Mouse (Mus musculus) c-Kit-negative CD71-positive TER-119-positive erythroid progenitor cells, embryonic 14.5 days (primary cell): ENCODE measurements around the gene Ddx59.

Experiments
- DNase-seq: peaks from one replicate; pipeline ENCODE4 v3.0.0-alpha.2; 2013; ENCODE audit warnings: low read depth, low spot score

Ddx59 gene

DNA sequence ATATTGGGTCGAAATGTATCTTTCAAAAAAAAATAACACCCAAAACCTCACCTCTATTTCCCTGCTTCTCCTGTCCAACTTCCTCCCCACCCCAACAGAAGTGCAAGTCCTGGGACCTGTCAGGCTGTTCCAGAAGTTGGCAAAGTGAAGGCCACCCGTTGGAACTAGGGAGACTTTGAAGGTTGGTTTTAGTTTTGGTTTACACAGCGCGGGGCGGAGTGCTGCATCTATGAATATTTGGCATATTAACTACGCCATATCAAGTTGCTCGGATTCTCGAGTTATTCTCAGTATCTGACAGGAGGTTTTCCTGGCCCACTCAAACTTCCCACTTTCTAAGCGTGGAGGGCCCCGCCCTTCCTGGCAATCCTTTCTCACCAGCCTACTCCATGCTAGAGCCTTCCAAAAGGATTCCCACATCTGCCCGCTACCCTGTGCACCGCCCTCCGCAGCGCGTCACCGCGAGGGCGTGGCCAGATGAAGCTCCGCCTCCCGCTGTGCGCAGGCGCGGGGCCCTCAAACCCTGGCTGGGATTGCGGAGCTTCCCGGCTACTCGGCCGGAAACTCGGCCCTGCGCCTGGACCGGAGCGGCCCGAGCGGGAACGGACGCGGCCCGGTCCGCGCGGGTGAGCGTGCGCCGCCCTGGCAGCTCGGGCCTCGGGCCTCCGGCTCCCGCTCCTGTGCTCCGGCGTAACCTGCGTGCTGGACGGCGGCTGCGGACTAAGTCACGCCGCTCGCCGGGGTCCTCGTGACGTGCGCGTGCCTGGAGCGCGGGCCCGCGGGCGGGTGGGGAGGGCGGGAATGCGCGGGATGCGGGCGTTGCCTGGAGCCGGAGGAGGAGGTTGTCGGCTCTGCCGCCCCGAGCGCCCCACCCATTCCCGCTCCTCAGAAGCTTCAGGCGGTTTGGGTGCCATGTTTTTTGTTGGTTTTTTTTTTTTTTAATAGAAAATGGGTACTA lies at the start of gene Ddx59:
TSS of gene Ddx59 (plus strand) at position 474 of the 958 bp plus-strand sequence.
- DNase-seq: peak; percentile 91

GRCm38 (mm10) chr1:136365986-136366385 lies 49.1 kb upstream of the Ddx59 start:
- no peak for DNase-seq

GRCm38 (mm10) chr1:136379261-136379660 lies 35.8 kb upstream of the Ddx59 start:
- DNase-seq: no peak

GRCm38 (mm10) chr1:136380161-136380560 lies 34.9 kb upstream of the Ddx59 start:
- no peak for DNase-seq

- no peak for DNase-seq
These were observed 34.5 kb upstream of the Ddx59 start for GRCm38 (mm10) chr1:136380606-136381005.

- DNase-seq: no peak
These were observed 33.9 kb upstream of the Ddx59 start for GRCm38 (mm10) chr1:136381169-136381568.

- no peak for DNase-seq
These were observed 33.5 kb upstream of the Ddx59 start for GRCm38 (mm10) chr1:136381583-136381982.

- DNase-seq: no peak
These were observed 28.2 kb upstream of the Ddx59 start for GRCm38 (mm10) chr1:136386914-136387313.

DNA sequence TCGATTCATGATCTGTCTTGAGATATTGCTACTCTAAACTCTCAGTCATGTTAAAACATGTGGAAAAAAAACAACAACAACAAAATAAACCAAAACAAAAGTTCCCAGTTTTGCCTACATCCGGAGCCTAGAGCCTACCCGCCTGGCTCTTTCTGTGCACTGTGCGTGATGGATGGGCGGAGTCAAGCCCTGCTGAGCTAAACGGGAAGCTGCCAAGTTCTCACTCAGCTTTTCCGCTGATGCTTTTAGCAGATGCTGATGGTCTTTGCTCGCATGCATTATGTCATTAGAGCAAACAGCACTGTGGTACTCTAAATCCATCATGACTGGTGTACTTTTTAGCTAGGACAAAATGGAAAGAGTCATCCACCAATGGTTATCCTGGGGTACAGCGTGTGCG lies 20.6 kb upstream of the Ddx59 start:
- no peak for DNase-seq

DNA sequence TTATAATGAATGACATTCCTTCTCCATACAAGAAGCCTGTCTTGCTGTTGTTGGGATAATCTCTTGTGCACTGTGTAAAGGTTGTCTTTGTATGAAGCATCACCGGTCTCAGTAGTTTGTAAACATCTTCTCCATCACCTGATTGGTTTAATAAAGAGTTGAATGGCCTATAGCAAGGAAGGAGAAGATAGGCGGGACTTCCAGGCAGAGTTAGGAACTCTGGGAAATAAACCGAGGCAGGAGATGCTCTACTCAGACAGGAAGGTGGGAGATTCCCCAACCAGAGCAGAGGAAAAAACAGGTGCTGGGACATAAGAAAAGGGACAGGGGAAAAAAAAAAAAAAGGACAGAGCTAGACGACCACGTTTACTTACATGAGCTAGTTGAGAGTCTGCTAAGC lies 20.0 kb upstream of the Ddx59 start:
- DNase-seq: no peak

GRCm38 (mm10) chr1:136401281-136401680 lies 13.8 kb upstream of the Ddx59 start:
- DNase-seq: no peak

GRCm38 (mm10) chr1:136409631-136410030 lies 5.4 kb upstream of the Ddx59 start:
- no peak for DNase-seq

DNA sequence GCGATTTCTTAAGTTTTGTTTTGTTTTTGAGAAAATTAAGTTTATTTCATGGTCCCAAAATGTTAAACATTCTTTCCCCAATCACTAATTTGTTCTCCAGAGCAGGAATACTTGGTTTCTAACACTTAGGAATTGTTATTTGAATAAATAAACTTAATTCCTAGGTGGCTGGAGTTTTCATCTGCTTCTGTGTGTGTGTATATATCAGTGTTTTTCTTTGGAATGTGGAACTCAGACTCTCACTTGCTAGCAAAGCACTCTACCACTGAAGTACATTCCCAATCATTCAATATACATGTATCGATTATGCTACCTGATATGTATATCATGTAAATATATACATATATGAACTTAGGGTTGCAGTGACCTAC lies 670 bp downstream of the Ddx59 start:
- no peak for DNase-seq

- DNase-seq: no peak
These were observed 3.3 kb downstream of the Ddx59 start for GRCm38 (mm10) chr1:136418393-136418792.

GRCm38 (mm10) chr1:136427166-136427969 lies 12.3 kb downstream of the Ddx59 start:
- DNase-seq: peak; percentile 62

DNA sequence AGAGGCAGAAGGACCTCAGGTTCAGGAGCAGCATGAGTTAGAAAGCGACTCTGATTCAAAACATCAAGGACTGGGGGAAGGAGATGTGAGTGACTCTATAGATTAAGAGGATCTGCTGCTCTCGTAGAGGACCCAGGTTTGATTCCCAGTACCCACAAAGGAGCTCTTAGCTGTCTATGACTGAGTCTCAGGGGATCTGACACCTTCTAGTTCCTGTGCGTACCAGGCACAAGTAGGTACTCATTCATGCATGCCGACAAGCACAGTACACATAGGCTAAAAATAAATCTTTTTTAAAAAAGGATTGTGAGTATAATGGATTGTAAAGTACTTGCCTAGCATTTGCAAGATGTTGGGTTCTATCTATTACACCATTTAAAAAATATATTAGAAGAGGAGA lies 13.9 kb downstream of the Ddx59 start:
- DNase-seq: no peak

GRCm38 (mm10) chr1:136430126-136430818 lies 15.2 kb downstream of the Ddx59 start:
- DNase-seq: no peak

DNA sequence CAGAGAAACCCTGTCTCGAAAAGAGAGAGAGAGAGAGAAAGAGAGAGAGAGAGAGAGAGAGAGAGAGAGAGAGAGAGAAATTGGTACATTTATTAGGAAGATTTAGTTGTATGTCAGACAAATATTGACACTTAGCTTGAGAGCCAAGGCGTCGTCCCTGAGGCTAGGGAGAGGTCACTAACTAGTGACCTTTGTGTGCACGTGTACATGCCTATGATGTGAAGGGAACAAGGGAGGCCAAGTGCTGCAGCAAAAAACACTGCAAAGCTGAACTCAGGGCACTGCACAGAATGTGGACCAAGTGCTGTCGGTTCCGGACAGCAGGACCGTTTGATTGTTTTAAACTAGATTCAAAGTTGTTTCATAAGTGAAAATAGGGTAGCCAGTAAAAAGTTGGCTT lies 25.7 kb downstream of the Ddx59 start:
- no peak for DNase-seq

- no peak for DNase-seq
These were observed 27.7 kb downstream of the Ddx59 start for GRCm38 (mm10) chr1:136442809-136443208.

GRCm38 (mm10) chr1:136444555-136445255 lies 29.6 kb downstream of the Ddx59 start:
- DNase-seq: peak; percentile 63

GRCm38 (mm10) chr1:136446933-136447332 lies 31.9 kb downstream of the Ddx59 start:
- DNase-seq: no peak
